Mouse (Mus musculus) liver, embryonic 11.5 days (tissue): ENCODE measurements around the gene Selplg. TPM values are rescaled to one million over a fixed set of nuclear protein-coding genes. Genes with fewer than 3 reads are reported as not detected.

Experiments used
- ATAC-seq: fragments of 200-750 bp; cut with Nextera tagmentation; replicated peaks from 2 replicates; pipeline ENCODE4 v1.8.0; 2017; ENCODE audit warnings: moderate number of reproducible peaks, mild to moderate bottlenecking, moderate TSS enrichment, moderate library complexity; ENCODE audit not compliant: low FRiP score
- DNase-seq: peaks from one replicate; pipeline ENCODE4 v3.0.0-alpha.2; 2017; ENCODE audit warnings: low spot score
- H3K27ac ChIP-seq: fragments of 300-500 bp; sonication (generic); 2 replicates; pipeline ENCODE4 v1.5.1; 2014; ENCODE audit warnings: mild to moderate bottlenecking, low read depth, low read length, control low read depth
- H3K27me3 ChIP-seq: fragments of 300-500 bp; sonication (generic); replicated peaks from 2 replicates; pipeline ENCODE4 v1.6.1; 2014; ENCODE audit warnings: low read length, mixed read lengths; ENCODE audit not compliant: control insufficient read depth, insufficient read depth
- H3K36me3 ChIP-seq: fragments of 300-500 bp; sonication (generic); 2 replicates; pipeline ENCODE4 v1.6.1; 2014; ENCODE audit warnings: mild to moderate bottlenecking, low read length, moderate library complexity, mixed read lengths; ENCODE audit not compliant: control insufficient read depth, insufficient read depth
- H3K4me1 ChIP-seq: fragments of 300-500 bp; sonication (generic); replicated peaks from 2 replicates; pipeline ENCODE4 v1.6.1; 2014; ENCODE audit warnings: low read length, mixed read lengths; ENCODE audit not compliant: control insufficient read depth, insufficient read depth
- H3K4me2 ChIP-seq: fragments of 300-500 bp; sonication (generic); 2 replicates; pipeline ENCODE4 v1.6.1; 2014; ENCODE audit warnings: mild to moderate bottlenecking, control low read depth, moderate library complexity
- H3K4me3 ChIP-seq: fragments of 300-500 bp; sonication (generic); 2 replicates; pipeline ENCODE4 v1.5.1; 2014; ENCODE audit warnings: low read depth, low read length, control low read depth
- H3K9ac ChIP-seq: fragments of 300-500 bp; sonication (generic); 2 replicates; pipeline ENCODE4 v1.6.1; 2014; ENCODE audit warnings: low read depth, low read length, control low read depth
- H3K9me3 ChIP-seq: fragments of 300-500 bp; sonication (generic); 2 replicates; pipeline ENCODE4 v1.6.1; 2016; ENCODE audit warnings: low read length, inconsistent platforms, mixed read lengths; ENCODE audit not compliant: control insufficient read depth
- WGBS: fragments of 180-500 bp; shearing (Covaris S2); extraction: QIAGEN DNeasy Blood & Tissue Kit; methylation state at CpG from one replicate; pipeline ENCODE4 v1.1.7; 2014; 5-methylcytosine and 5-hydroxymethylcytosine counted together
- polyA plus RNA-seq: library from polyadenylated mRNA; unstranded; fragments of >200 nt; fragmentation: Nextera tagmentation; extraction: Ambion mirVana; gene quantifications from 2 replicates; pipeline ENCODE4 v1.2.1, GENCODE M21; 2014

The Selplg gene
- polyA plus RNA-seq, 1 experiment from 2014 or later = 17.1 TPM

DNA sequence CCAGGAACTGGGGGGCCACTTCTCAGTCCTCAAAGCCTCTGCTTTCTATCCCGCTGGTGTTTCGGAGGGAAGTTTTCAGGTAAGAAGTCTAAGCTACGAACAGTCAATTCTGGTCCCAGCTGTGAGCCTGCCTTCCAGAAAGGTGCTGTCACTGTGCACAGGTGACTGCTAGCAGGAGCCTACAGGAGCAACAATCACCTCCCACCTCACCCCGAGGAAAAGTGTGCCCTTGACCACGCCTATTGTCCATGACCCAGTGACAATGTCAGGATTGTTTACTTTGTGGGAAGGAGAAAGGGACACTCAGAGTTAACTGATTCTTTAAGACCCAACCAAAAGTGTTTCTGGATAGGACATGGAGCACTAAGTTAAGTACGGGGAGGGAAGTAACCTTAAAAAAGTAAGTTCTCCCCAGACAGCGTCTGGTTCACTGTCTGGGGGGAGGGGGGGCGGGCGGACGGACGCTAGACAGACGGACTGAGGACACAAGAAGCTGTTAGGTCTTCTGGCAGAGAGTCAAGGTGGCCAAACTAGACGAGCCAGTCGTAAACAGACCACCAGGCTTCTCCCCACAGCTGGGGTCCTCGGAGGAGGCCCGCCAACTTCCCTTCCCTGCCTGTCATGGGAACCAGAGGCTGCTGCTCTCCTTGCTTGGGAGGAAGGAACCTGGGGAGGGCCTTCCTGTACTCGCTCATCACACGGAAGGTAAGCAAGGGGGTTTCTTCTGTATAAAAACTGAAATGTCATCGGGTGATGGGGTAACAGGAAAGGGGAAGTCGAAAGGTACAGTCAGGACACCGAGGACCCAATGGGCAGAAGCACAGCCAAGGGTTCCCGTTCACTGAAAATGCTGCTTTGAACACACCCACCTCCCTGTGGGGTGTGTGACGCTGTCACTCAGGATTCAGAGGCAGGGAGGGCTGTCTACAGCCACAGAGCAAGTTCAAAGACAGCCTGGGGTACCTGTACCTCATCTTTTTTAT, 9.1 kb upstream of the Selplg start:
- Histone ChIP-seq H3K27ac (no peak overlapping the region; the same call in 1 of the 2 replicates), H3K36me3 (peaks cover 32% of the 10 kb centered on the region), H3K27me3 (no peaks in the 10 kb centered on the region), H3K4me1 (peaks cover 9% of the 10 kb centered on the region), H3K4me2 (no peak overlapping the region), H3K9ac (no peak overlapping the region), H3K4me3 (no peak overlapping the region), H3K9me3 (no peaks in the 10 kb centered on the region)
- ATAC-seq = no peak
- WGBS = 66% methylated on average over 23 of the region's 23 CpGs
- DNase-seq = no peak

DNA sequence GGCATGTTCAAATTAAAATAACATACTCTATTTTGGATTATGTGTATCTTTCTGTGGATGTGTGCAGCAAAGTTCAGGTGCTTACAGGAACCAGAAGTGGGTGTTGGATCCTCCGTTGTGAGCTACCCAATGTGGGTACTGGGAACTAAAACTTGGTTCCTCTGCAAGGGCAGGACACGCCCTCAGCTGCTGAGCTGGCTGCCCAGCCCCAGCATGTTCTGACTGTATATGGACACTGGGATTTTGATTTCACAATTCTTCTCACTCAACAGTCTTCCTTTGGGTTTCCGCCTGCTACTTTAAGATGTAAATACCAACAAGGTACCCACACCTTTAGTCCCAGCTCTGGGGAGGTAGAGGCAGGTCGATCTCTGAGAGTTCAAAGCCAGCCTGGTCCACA, 8.0 kb upstream of the Selplg start:
- Histone ChIP-seq H3K4me1 (no peaks in the 10 kb centered on the region; the same call in 1 of the 2 replicates), H3K4me2 (no peak overlapping the region), H3K36me3 (peaks cover 21% of the 10 kb centered on the region), H3K4me3 (no peak overlapping the region), H3K27ac (no peak overlapping the region), H3K9me3 (no peaks in the 10 kb centered on the region), H3K9ac (no peak overlapping the region), H3K27me3 (no peaks in the 10 kb centered on the region)
- ATAC-seq (no peak), DNase-seq (no peak)
- WGBS = 82% methylated on average over 4 of the region's 4 CpGs

DNA sequence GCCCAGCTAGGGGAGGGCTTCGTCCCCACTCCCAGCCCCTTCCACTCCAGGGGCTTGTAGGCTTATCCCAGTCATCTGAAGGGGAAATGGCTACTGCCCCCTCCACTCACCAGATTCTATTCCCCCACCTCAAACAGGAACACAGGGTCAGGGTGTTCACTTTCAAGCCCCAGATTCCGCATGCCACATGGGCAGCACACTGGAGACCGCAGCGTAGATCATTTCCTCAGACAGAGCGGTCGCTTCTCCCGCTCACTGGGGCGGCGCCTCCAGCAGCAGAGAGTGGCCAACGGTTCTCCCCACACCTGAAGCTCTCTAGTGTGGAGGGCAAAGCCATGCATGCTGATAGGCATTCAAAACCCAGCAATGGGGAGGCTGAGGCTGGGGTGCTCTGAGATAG, 4.5 kb upstream of the Selplg start:
- Histone ChIP-seq H3K36me3 (peaks cover 4% of the 10 kb centered on the region), H3K9me3 (no peaks in the 10 kb centered on the region), H3K4me2 (no peak overlapping the region), H3K4me1 (peaks cover 4% of the 10 kb centered on the region; the same call in 1 of the 2 replicates), H3K27ac (no peak overlapping the region), H3K9ac (no peak overlapping the region), H3K4me3 (no peak overlapping the region), H3K27me3 (no peaks in the 10 kb centered on the region)
- 77% methylated on average over 10 of the region's 10 CpGs for WGBS
- no peak for DNase-seq
- ATAC-seq = no peak

DNA sequence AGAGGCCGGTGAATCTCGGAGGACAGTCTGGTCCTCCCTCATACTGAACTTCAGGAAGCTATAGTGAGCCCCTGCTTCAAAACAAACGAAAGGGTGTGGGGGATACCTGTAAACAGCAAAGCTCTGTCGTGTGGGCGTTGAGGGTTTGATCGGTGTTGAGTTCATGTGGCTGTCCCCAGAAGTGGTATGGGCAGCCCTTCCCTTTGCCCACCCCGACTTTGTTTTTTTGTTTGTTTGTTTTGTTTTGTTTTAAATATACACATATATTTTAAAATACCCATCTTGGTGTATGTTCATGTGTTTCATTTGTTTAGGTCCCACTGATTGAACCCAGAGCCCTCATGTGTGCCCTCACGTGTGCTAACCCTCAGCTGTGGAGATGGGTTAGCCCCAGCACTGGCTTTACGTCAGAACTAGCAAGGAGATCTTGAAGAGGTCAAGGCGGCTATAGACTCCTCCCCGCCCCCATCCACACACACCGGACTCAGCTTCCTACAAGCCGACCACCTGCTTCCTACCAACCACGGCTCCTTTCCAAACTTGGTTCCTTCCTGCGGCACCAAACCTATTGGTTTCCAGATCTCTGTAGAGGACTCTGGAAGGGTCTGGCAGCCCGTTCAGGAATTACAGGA, 988 bp upstream of the Selplg start:
- 50% methylated on average over 16 of the region's 16 CpGs for WGBS
- H3K9ac ChIP-seq = no peak overlapping the region
- no peak for DNase-seq

DNA sequence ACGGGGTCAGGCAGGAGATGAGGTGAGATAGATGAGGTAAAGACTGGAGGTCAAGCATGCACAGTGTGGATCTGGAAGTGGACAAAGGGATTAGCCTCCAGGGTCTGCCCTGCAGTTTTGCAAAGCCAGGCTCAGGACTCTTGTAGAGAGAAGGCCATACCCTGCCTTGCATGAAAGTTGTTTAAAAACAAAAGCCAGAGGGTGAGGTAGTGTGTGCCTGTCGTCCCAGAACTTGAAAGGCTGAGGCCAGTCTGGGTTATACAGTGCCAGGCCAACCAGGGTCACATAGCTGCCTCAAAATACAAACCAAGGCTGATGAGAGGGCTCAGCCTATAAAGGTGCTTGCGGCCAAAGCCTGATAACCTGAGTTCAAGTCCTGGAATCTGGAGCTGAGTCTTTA, 703 bp downstream of the Selplg start:
- 60% methylated on average over 3 of the region's 3 CpGs for WGBS
- Histone ChIP-seq H3K9ac (no peak overlapping the region), H3K27ac (no peak overlapping the region)

More for the DNA sequence above, 988 bp upstream of the Selplg start:
- no peak overlapping the region for H3K4me3 ChIP-seq
- no peaks in the 10 kb centered on the region for H3K27me3 ChIP-seq
- H3K9me3 ChIP-seq = no peaks in the 10 kb centered on the region
- no peak overlapping the region for H3K4me2 ChIP-seq
- H3K27ac ChIP-seq = no peak overlapping the region
- H3K4me1 ChIP-seq = peaks cover 11% of the 10 kb centered on the region
- H3K36me3 ChIP-seq = no peaks in the 10 kb centered on the region; the same call in 1 of the 2 replicates
- no peak for ATAC-seq

DNA sequence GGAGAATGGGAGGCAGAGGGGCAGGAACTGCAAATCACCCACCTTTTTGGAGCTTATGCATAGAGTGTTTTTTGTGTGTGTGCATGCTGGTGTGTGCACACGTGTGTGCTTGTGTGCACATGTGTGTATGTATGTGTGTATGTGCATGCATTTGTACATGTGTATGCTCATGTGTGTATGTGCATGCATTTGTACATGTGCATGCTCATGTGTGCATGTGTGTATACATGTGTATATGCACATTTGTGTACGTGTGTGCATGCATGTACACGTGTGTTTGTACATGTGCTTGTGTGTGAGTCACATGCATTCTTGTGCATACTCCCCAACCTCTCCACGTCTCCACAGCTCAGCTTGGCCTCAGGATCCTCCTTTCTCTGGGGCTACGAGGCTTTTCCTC, 1.6 kb downstream of the Selplg start:
- H3K4me2 ChIP-seq = no peak overlapping the region
- no peak overlapping the region for H3K9ac ChIP-seq
- H3K4me3 ChIP-seq = no peak overlapping the region
- DNase-seq (no peak), ATAC-seq (no peak)
- H3K4me1 ChIP-seq = peaks cover 18% of the 10 kb centered on the region
- H3K36me3 ChIP-seq = no peaks in the 10 kb centered on the region
- H3K27ac ChIP-seq = no peak overlapping the region
- no peaks in the 10 kb centered on the region for H3K9me3 ChIP-seq
- 83% methylated on average over 5 of the region's 5 CpGs for WGBS
- no peaks in the 10 kb centered on the region for H3K27me3 ChIP-seq

More for the DNA sequence above, 703 bp downstream of the Selplg start:
- Histone ChIP-seq H3K9me3 (no peaks in the 10 kb centered on the region), H3K4me1 (peaks cover 18% of the 10 kb centered on the region), H3K36me3 (no peaks in the 10 kb centered on the region), H3K4me2 (no peak overlapping the region), H3K27me3 (no peaks in the 10 kb centered on the region), H3K4me3 (no peak overlapping the region)
- DNase-seq (no peak), ATAC-seq (no peak)

DNA sequence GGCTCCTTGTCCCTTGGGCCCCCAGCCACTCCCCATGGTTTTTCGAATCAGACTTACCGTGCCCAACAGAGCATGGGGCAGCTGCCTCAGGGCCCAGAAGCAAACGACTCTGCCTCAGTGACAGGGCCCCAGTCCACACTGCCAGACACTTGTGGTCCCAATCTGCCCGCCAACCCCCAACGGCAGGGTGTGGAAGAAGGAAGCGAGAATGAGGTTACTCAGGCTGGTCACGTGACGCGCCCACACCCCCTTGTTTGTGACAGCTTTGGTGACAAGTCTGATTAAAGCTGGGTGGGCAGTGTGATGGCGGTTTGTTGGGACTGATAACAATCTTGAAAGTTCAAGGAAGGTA, 2.2 kb downstream of the Selplg start:
- Histone ChIP-seq H3K36me3 (no peaks in the 10 kb centered on the region), H3K27ac (peak overlapping the region; percentile 58; the same call in 1 of the 2 replicates), H3K4me3 (peak overlapping the region; percentile 41), H3K4me1 (peaks cover 21% of the 10 kb centered on the region), H3K4me2 (peak overlapping the region; percentile 65), H3K9ac (peak overlapping the region; percentile 59), H3K9me3 (no peaks in the 10 kb centered on the region), H3K27me3 (no peaks in the 10 kb centered on the region)
- ATAC-seq (peak; percentile 80), DNase-seq (no peak)
- WGBS = 28% methylated on average over 10 of the region's 10 CpGs

DNA sequence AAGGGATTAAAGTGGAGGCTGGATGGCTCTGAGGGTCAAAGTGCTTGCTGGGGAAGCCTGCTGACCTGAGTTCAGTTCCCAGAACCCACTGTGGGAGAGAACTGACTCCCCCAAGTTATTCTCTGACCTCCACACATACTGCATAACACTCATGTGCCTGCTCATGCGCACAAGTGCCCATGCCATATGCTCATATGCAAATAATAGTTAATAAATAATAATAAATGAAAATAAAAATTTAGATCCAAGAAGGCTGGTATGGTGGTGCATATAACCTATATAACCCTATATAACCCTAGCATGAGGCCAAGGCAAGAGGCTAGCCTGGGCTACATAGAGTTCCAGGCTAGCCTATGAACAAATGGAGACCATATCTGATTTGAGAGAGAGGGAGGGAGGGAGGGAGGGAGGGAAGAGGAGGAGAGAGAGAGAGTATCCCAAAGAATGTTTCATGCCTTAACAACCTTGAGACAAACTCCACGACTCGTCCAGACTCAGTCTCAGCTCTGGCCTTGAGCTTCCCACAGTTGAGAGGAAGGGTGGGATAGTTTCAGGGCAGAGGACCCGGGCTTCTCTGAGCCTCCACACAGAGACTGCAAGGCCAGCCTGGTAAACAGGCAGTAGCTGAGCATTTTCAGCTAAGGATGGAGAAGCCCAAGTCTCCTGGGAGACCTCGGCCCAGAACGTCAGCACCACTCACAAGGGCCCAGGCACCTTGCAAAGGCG, 2.7 kb downstream of the Selplg start:
- ATAC-seq = peak; percentile 39
- peak overlapping the region; percentile 59 for H3K9ac ChIP-seq
- 55% methylated on average over 7 of the region's 7 CpGs for WGBS
- H3K27ac ChIP-seq = peak overlapping the region; percentile 58; the same call in 1 of the 2 replicates
- H3K9me3 ChIP-seq = no peaks in the 10 kb centered on the region
- peak overlapping the region; percentile 41 for H3K4me3 ChIP-seq
- H3K4me1 ChIP-seq = peaks cover 25% of the 10 kb centered on the region
- no peaks in the 10 kb centered on the region for H3K27me3 ChIP-seq
- no peaks in the 10 kb centered on the region for H3K36me3 ChIP-seq
- H3K4me2 ChIP-seq = peak overlapping the region; percentile 65
- no peak for DNase-seq
